Mouse (Mus musculus) spleen, adult 2 months (tissue): ENCODE data around the gene Rhbdl2.

Source experiments
- CTCF ChIP-seq: fragments of 200-500 bp; IDR thresholded peaks from 2 replicates; pipeline ENCODE4 v1.5.1; 2011; ENCODE audit warnings: mild to moderate bottlenecking, inconsistent platforms; ENCODE audit not compliant: insufficient read depth, insufficient read length, insufficient replicate concordance; ENCODE audit errors: extremely low read depth
- POLR2A ChIP-seq: fragments of 200-500 bp; IDR thresholded peaks from 2 replicates; pipeline ENCODE4 v1.6.1; 2011; ENCODE audit warnings: low read depth, low read length, inconsistent platforms

- TF ChIP-seq CTCF (no peak), POLR2A (no peak)
These were observed 31.5 kb downstream of the Rhbdl2 start for GRCm38 (mm10) chr4:123819093-123819610.
